Mouse (Mus musculus) bone marrow macrophage, adult 2 months (primary cell): ENCODE results near the gene Ttc7b.

Experiments
- CTCF ChIP-seq: IDR thresholded peaks from 2 replicates; pipeline ENCODE4 v1.5.1; 2012; ENCODE audit warnings: low read depth, mild to moderate bottlenecking, low read length, moderate library complexity
- POLR2A ChIP-seq: IDR thresholded peaks from 2 replicates; pipeline ENCODE4 v1.6.1; 2012; ENCODE audit warnings: mild to moderate bottlenecking, low read depth, low read length, borderline replicate concordance

DNA sequence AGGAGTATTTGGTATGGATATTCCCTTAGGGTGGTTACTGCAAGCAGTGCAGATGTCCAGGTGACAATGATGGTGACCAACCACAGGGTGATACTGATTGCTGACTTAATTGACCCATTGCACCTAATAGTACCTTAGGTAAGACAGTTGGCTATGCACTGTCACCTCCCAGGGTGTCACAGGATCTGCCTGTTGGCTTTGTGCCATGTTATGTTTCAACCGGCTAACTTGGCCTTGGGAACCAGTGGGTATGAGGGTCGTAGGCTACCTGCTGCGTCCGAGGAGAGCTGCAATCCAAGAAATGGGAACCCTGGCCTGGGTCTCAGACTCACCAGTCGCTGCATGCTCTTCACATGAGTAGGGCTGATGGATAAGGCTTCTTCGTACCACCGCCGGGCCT lies 195.4 kb downstream of the Ttc7b start:
- TF ChIP-seq CTCF (no peak), POLR2A (no peak)
